Mouse (Mus musculus) heart, postnatal 0 days (tissue): ENCODE results near the gene Bcas3.

Source experiments
- CTCF ChIP-seq: IDR thresholded peaks from 2 replicates; pipeline ENCODE4 v1.5.1; 2016; ENCODE audit warnings: antibody characterized with exemption, control low read depth, low read depth
- EP300 ChIP-seq: IDR thresholded peaks from 2 replicates; pipeline ENCODE4 v1.6.1; 2016; ENCODE audit warnings: antibody characterized with exemption, low read depth

- TF ChIP-seq CTCF (no peak), EP300 (no peak)
Observed at GRCm38 (mm10) chr11:85688440-85688838, 335.5 kb downstream of the Bcas3 start.
